Mouse (Mus musculus): ENCODE measurements at regions not wholly inside any gene's neighbourhood (a gene's known extent, or its start where the extent isn't known, plus 50 kb on each side); places are given as distances from the start of the nearest gene placed in this dataset.

DNA sequence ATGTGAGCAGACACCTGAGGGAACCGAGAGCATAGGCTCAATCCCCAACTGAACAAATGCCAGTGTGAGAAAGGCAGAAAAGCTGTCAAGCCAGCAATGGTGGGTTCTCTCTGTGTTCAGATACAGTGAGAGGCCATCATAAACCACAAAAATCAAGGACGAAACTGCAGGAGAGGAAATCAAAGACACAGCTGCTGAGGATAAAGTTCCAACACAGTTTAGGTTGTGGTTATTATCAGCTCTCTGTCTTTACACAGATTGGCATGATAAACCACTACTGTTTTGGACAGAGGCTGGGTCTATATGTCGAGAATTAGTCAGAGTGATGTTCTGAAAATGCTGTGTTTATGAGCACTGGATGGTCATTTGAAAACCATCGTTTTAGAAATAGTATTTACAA lies 946.5 kb downstream of the Pla2g4a start:
- Histone ChIP-seq H3K9me3 (replicated peaks) (no peaks in the 10 kb centered on the region), H3K4me1 (replicated peaks) (no peaks in the 10 kb centered on the region), H3K4me2 (no peak overlapping the region), H3K9ac (no peak overlapping the region), H3K4me3 (replicated peaks) (no peak overlapping the region), H3K27ac (no peak overlapping the region), H3K36me3 (no peaks in the 10 kb centered on the region), H3K27me3 (no peaks in the 10 kb centered on the region)
- no peak for DNase-seq
- ATAC-seq (ENCODE audit: low read depth) = no peak
- 27% methylated on average over 4 of the region's 4 CpGs for WGBS (ENCODE audit: insufficient replicate concordance)

DNA sequence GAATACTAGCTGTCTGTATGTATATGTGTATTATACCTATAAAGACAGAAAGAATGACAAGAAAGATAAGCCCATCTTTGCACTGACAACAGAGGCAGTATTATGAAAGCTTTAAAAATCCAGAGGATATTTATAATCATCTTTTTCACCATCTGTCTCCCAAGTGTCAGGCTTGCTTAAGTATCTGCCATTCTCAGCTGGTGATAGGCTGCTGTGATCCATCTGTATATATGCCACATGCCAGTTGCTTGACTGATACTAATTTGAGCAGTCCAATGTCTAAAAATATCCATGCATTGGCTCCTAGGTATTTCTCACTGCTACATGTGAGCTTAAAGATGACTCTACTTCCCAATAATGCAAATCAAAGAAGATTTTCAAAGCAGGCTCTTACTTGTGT lies 950.3 kb downstream of the Pla2g4a start:
- DNase-seq = no peak
- no peak overlapping the region for H3K9ac ChIP-seq
- ATAC-seq (ENCODE audit: low read depth) = no peak
- no peaks in the 10 kb centered on the region for H3K4me1 ChIP-seq (replicated peaks)
- no peak overlapping the region for H3K27ac ChIP-seq
- no peaks in the 10 kb centered on the region for H3K9me3 ChIP-seq (replicated peaks)
- no peaks in the 10 kb centered on the region for H3K36me3 ChIP-seq
- no peak overlapping the region for H3K4me3 ChIP-seq (replicated peaks)
- H3K27me3 ChIP-seq = no peaks in the 10 kb centered on the region
- H3K4me2 ChIP-seq = no peak overlapping the region

DNA sequence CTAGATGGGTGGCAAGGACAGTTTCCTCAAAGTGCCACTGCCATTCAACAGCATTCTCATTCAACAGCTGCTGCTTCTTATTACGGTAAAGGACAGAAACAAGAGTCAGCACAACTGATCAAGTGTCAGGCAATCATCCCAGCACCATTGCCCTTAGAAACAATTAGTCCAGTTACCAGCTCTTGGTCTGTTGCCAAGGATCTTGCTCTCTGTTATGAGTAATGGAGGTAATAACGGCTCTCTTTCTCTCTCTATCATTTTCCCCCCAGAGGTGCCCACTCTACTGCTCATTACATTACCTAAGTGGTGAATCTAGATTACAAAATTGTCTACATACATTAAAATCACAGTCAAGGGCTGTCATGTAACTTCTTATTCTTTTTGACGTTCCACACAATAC lies 961.0 kb downstream of the Pla2g4a start:
- Histone ChIP-seq H3K27ac (no peak overlapping the region), H3K36me3 (no peaks in the 10 kb centered on the region), H3K27me3 (no peaks in the 10 kb centered on the region), H3K4me3 (replicated peaks) (no peak overlapping the region), H3K9me3 (replicated peaks) (no peaks in the 10 kb centered on the region), H3K4me1 (replicated peaks) (no peaks in the 10 kb centered on the region), H3K9ac (no peak overlapping the region), H3K4me2 (no peak overlapping the region)
- ATAC-seq (ENCODE audit: low read depth) = no peak
- WGBS (ENCODE audit: insufficient replicate concordance) = 59% methylated on average over 3 of the region's 3 CpGs
- DNase-seq = no peak

DNA sequence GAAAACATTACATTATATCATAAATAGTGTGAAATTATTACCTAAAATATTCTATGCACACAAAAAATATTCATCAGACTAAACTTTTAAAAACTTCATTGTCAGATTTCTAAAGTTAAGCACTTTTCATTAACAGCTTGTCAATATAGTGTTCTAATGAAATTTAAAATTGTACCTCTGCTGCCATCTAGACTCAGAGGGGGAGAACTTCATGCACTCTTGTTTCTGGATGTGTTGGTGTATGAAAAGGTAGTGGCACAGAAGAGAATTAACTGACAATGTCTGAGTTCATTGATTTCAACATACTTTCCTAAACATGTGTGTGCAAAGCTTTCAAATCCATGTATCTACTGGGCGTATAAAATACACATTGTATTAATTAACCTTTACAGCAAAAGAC lies 967.5 kb downstream of the Pla2g4a start:
- no peak overlapping the region for H3K4me2 ChIP-seq
- H3K4me3 ChIP-seq (replicated peaks) = no peak overlapping the region
- ATAC-seq (ENCODE audit: low read depth) (no peak), DNase-seq (no peak)
- no peaks in the 10 kb centered on the region for H3K4me1 ChIP-seq (replicated peaks)
- H3K36me3 ChIP-seq = no peaks in the 10 kb centered on the region
- WGBS (ENCODE audit: insufficient replicate concordance) = 53% methylated on average over 1 of the region's 1 CpGs
- H3K9me3 ChIP-seq (replicated peaks) = no peaks in the 10 kb centered on the region
- H3K9ac ChIP-seq = no peak overlapping the region
- H3K27ac ChIP-seq = no peak overlapping the region
- no peaks in the 10 kb centered on the region for H3K27me3 ChIP-seq

DNA sequence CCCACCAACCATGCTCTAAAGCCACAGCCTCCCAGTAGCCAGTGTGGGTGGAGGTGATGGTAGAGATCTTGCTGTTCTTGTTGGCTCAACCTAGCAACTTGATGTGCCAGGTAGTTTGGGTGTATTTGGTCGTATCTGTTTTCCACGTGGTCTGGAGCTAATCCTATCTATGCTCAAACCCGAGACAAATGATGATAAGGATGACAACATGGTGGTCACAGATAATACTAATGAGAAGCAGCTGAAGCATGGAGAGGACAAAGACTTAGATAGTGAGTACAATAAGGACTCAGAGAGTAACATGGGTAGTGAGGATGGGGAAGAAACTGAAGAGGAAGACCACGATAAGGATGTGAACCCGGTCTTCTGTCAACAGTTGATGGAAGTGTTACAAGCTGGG lies 983.7 kb downstream of the Pla2g4a start:
- no peak for ATAC-seq (ENCODE audit: low read depth)
- DNase-seq = no peak
- H3K4me2 ChIP-seq = no peak overlapping the region
- H3K9ac ChIP-seq = no peak overlapping the region
- H3K27ac ChIP-seq = no peak overlapping the region
- 51% methylated on average over 5 of the region's 5 CpGs for WGBS (ENCODE audit: insufficient replicate concordance)
- no peaks in the 10 kb centered on the region for H3K27me3 ChIP-seq
- H3K4me3 ChIP-seq (replicated peaks) = no peak overlapping the region
- H3K36me3 ChIP-seq = no peaks in the 10 kb centered on the region
- no peaks in the 10 kb centered on the region for H3K4me1 ChIP-seq (replicated peaks)
- H3K9me3 ChIP-seq (replicated peaks) = no peaks in the 10 kb centered on the region

DNA sequence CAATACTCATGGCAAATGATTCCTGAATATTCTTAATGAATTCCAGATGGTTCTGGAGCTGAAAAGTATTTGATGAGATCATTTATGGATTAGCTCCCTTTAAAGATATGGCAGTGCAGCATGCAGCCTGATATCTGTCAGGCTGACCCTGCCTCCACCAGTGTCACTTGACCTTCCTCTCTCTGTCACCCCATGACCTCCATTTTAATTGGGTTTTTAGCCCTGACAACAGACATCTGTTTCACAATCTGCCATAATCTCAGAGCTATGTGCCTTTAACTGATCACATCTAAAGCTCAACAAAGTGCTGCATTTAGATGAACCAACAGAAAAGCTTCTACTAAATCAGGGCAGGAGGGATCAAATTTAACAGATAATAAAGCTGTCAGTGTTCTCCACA lies 995.7 kb downstream of the Pla2g4a start:
- no peak overlapping the region for H3K9ac ChIP-seq
- H3K27ac ChIP-seq = no peak overlapping the region
- DNase-seq = no peak
- no peaks in the 10 kb centered on the region for H3K4me1 ChIP-seq (replicated peaks)
- ATAC-seq (ENCODE audit: low read depth) = no peak
- H3K4me2 ChIP-seq = no peak overlapping the region
- no peaks in the 10 kb centered on the region for H3K36me3 ChIP-seq
- H3K9me3 ChIP-seq (replicated peaks) = no peaks in the 10 kb centered on the region
- no peak overlapping the region for H3K4me3 ChIP-seq (replicated peaks)
- H3K27me3 ChIP-seq = no peaks in the 10 kb centered on the region

DNA sequence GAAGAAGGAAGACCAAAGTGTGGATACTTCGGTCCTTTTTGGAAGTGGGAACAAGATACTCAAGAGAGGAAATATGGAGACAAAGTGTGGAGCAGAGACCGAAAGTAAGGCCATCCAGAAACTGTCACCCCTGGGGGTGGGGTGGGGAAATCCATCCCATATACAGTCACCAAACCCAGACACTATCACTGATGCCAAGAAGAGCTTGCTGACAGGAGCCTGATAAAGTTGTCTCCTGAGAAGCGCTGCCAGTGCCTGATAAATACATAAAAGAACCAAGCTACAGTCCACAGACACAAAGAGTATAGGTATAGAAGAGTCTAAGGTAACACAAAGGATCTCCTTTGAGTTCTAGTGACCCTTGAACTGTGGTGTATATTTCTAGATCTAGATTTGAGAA lies 1026.7 kb downstream of the Pla2g4a start:
- WGBS (ENCODE audit: insufficient replicate concordance) = 57% methylated on average over 3 of the region's 3 CpGs
- Histone ChIP-seq H3K4me2 (no peak overlapping the region), H3K4me3 (replicated peaks) (no peak overlapping the region), H3K27me3 (no peaks in the 10 kb centered on the region), H3K27ac (no peak overlapping the region), H3K9ac (no peak overlapping the region), H3K4me1 (replicated peaks) (no peaks in the 10 kb centered on the region), H3K9me3 (replicated peaks) (no peaks in the 10 kb centered on the region), H3K36me3 (no peaks in the 10 kb centered on the region)
- DNase-seq = no peak
- ATAC-seq (ENCODE audit: low read depth) = peak; percentile 68; the same call in 1 of the 2 replicates

DNA sequence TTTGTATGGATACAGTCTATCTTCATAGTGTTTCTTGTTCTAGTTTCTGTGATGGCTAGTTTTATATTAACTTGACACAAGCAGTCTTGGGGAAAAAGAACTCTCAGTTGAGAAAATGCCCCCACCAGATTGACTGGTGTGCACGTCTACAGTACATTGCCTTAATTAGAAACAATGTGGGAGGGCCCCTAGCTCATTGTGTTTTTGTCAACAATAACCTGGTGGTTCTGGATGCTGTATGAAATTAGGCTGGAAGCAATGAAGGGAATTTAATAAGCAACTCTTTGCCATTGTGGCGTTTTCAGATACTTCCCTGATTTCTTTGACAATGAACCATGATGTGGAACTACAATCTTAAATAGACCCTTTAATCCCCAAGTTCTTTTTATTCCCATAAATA lies 1036.6 kb downstream of the Pla2g4a start:
- H3K4me2 ChIP-seq = no peak overlapping the region
- H3K9me3 ChIP-seq (replicated peaks) = no peaks in the 10 kb centered on the region
- WGBS (ENCODE audit: insufficient replicate concordance) = 59% methylated on average over 2 of the region's 2 CpGs
- DNase-seq (no peak), ATAC-seq (ENCODE audit: low read depth) (no peak)
- no peaks in the 10 kb centered on the region for H3K36me3 ChIP-seq
- H3K9ac ChIP-seq = no peak overlapping the region
- H3K27ac ChIP-seq = no peak overlapping the region
- no peaks in the 10 kb centered on the region for H3K4me1 ChIP-seq (replicated peaks)
- H3K4me3 ChIP-seq (replicated peaks) = no peak overlapping the region
- no peaks in the 10 kb centered on the region for H3K27me3 ChIP-seq

DNA sequence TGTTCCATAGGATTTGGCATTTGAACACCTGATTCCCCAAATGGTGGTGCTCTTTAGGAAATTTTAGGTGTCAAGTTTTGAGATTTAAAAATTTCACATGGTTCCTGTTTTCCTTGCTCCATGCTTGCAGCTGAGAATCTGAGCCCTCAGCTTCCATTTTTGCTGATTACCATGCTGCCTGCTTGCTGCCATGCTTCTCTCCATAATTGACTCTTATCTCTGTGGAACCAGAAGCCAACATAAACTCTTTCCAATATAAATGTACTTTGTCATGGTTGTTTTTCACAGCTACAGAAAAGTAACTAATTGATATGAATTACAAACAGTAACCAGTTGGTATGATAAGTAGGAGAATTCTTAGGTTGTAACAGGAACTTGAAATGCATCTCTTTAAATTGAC lies 1044.0 kb downstream of the Pla2g4a start:
- DNase-seq (no peak), ATAC-seq (ENCODE audit: low read depth) (no peak)
- H3K27me3 ChIP-seq = no peaks in the 10 kb centered on the region
- H3K4me3 ChIP-seq (replicated peaks) = no peak overlapping the region
- no peak overlapping the region for H3K4me2 ChIP-seq
- no peaks in the 10 kb centered on the region for H3K36me3 ChIP-seq
- H3K4me1 ChIP-seq (replicated peaks) = no peaks in the 10 kb centered on the region
- H3K27ac ChIP-seq = no peak overlapping the region
- H3K9me3 ChIP-seq (replicated peaks) = no peaks in the 10 kb centered on the region
- H3K9ac ChIP-seq = no peak overlapping the region

DNA sequence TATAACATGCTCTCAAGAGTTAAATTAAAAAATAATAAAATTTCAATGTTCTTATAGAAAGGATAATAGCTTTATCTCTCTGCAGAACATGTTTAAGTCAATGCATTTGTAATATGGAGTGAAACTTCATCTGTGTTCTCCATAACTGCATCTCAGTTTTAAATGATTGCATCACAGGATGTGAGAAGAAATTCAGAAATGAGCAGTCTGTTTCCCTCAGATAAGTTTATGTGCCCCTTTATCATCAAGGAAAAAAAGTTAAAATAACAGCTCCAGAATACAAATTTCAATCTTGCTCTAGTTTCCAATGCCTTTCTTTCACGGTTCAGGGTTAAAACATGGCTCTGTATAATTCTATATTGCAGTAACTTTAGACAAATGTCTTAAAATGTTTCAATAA lies 1048.3 kb downstream of the Pla2g4a start:
- H3K9me3 ChIP-seq (replicated peaks) = no peaks in the 10 kb centered on the region
- 60% methylated on average over 1 of the region's 1 CpGs for WGBS (ENCODE audit: insufficient replicate concordance)
- H3K27me3 ChIP-seq = no peaks in the 10 kb centered on the region
- H3K36me3 ChIP-seq = no peaks in the 10 kb centered on the region
- H3K27ac ChIP-seq = no peak overlapping the region
- no peak overlapping the region for H3K9ac ChIP-seq
- ATAC-seq (ENCODE audit: low read depth) (no peak), DNase-seq (no peak)
- no peaks in the 10 kb centered on the region for H3K4me1 ChIP-seq (replicated peaks)
- no peak overlapping the region for H3K4me3 ChIP-seq (replicated peaks)
- no peak overlapping the region for H3K4me2 ChIP-seq

DNA sequence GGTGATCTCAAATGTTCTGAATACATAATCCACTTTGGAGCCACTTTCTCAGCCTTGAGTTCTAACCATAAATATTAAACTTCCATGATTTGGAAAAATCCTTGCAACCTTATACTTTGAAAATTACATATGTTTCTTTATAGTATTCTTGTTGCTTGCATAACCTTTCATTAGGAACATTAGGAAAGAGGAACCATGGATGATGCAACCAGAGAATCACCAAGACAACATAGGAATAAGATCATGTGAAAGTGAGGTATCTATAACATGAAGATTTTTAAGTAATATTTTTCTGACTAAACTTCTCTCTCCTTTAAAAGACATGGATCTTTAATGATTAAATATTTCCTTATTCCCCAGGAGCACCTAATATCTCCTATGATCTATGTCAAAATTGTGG lies 1057.0 kb downstream of the Pla2g4a start:
- no peak for ATAC-seq (ENCODE audit: low read depth)
- Histone ChIP-seq H3K9ac (no peak overlapping the region), H3K9me3 (replicated peaks) (no peaks in the 10 kb centered on the region), H3K36me3 (no peaks in the 10 kb centered on the region), H3K4me1 (replicated peaks) (no peaks in the 10 kb centered on the region), H3K4me2 (no peak overlapping the region), H3K4me3 (replicated peaks) (no peak overlapping the region), H3K27ac (no peak overlapping the region), H3K27me3 (no peaks in the 10 kb centered on the region)
- no peak for DNase-seq

DNA sequence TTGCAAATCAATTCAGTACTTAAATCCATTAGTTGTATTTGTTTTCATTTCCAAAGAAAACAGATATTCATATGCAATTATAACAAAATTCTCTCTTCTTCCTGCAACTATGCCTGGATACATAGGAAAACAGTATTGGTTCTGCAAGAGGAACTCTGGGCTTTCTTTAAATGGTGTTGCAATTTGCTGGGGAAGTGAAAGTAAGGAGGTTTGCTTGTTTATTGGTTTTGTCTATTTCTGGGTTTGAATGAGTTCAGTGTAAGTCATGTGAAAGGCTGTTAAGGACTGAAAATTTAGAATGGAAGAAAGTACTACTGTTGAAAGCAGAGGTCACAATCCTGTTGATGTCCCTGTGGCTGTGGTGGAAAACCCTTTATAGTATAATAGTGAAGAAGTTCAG lies 1058.0 kb downstream of the Pla2g4a start:
- H3K9me3 ChIP-seq (replicated peaks) = no peaks in the 10 kb centered on the region
- ATAC-seq (ENCODE audit: low read depth) (no peak), DNase-seq (no peak)
- H3K36me3 ChIP-seq = no peaks in the 10 kb centered on the region
- H3K9ac ChIP-seq = no peak overlapping the region
- no peak overlapping the region for H3K4me3 ChIP-seq (replicated peaks)
- H3K27ac ChIP-seq = no peak overlapping the region
- H3K27me3 ChIP-seq = no peaks in the 10 kb centered on the region
- H3K4me1 ChIP-seq (replicated peaks) = no peaks in the 10 kb centered on the region
- H3K4me2 ChIP-seq = no peak overlapping the region

DNA sequence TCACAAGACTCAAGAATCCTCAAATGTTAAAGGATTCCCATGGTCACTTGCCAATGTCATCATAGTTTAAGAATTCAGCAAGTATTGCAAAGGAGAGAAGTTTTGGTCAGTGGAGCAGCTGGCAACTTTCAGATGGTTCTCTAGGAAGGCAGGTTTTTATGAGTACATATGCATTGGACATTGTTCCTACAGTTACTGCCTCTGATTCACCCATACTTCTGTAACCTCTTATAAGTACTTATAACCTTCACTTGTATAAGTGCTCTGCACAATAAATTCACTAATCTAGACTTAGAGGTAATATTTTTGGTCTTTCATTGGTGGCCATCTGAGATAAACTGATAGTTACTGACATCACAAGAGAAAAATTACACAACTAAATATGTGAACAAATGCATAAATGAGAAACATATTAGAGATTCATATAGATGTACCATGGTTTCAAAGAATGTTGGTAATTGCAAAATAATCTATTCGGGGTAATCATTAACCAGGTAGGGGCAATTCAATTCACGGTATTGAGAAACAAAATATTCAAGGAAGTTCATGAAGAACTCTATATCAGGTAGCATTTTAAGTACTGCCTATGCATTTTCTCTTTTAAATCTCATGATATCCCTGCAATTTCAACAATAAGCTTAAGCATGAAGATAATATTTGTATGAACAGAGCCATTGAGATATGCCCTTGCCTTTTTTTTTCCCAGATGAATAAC lies 1059.6 kb downstream of the Pla2g4a start:
- Histone ChIP-seq H3K27ac (no peak overlapping the region), H3K4me3 (replicated peaks) (no peak overlapping the region), H3K27me3 (no peaks in the 10 kb centered on the region), H3K9ac (no peak overlapping the region), H3K4me2 (no peak overlapping the region), H3K4me1 (replicated peaks) (no peaks in the 10 kb centered on the region), H3K36me3 (no peaks in the 10 kb centered on the region), H3K9me3 (replicated peaks) (no peaks in the 10 kb centered on the region)
- WGBS (ENCODE audit: insufficient replicate concordance) = 66% methylated on average over 2 of the region's 2 CpGs
- DNase-seq (no peak), ATAC-seq (ENCODE audit: low read depth) (no peak)
